Mouse (Mus musculus) liver, adult (tissue): ENCODE measurements around the gene Rcc1.
A peak's percentile ranks its signal among the peaks of the same experiment; 100 is the strongest.

ENCODE experiments used
- GATA4 ChIP-seq: IDR thresholded peaks from 2 replicates; pipeline ENCODE4 v1.6.1; 2014; ENCODE audit warnings: mild to moderate bottlenecking, low read length; ENCODE audit not compliant: insufficient replicate concordance

The Rcc1 gene

GRCm38 (mm10) chr4:132353481-132353885 lies at the start of gene Rcc1:
TSS of gene Rcc1 (minus strand) at chr4:132353605.
- TF ChIP-seq GATA4: no peak

GRCm38 (mm10) chr4:132401016-132401415 lies 47.6 kb upstream of the Rcc1 start:
- TF ChIP-seq GATA4: no peak

- TF ChIP-seq GATA4: no peak
These were observed 45.5 kb upstream of the Rcc1 start for GRCm38 (mm10) chr4:132398863-132399262.

GRCm38 (mm10) chr4:132398045-132398774 lies 44.8 kb upstream of the Rcc1 start:
- peak; percentile 45; the same call in 1 of the 2 replicates for TF ChIP-seq GATA4

- no peak for TF ChIP-seq GATA4
These were observed 43.7 kb upstream of the Rcc1 start for GRCm38 (mm10) chr4:132397120-132397519.

- TF ChIP-seq GATA4: no peak
These were observed 42.8 kb upstream of the Rcc1 start for GRCm38 (mm10) chr4:132396251-132396650.

GRCm38 (mm10) chr4:132391063-132391740 lies 37.8 kb upstream of the Rcc1 start:
- no peak for TF ChIP-seq GATA4

- no peak for TF ChIP-seq GATA4
These were observed 35.9 kb upstream of the Rcc1 start for GRCm38 (mm10) chr4:132389302-132389701.

- no peak for TF ChIP-seq GATA4
These were observed 34.2 kb upstream of the Rcc1 start for GRCm38 (mm10) chr4:132387617-132388016.

GRCm38 (mm10) chr4:132386846-132387245 lies 33.4 kb upstream of the Rcc1 start:
- TF ChIP-seq GATA4: no peak

- no peak for TF ChIP-seq GATA4
These were observed 32.5 kb upstream of the Rcc1 start for GRCm38 (mm10) chr4:132385771-132386410.

- TF ChIP-seq GATA4: no peak
These were observed 30.1 kb upstream of the Rcc1 start for GRCm38 (mm10) chr4:132383455-132383854.

- TF ChIP-seq GATA4: no peak
These were observed 28.9 kb upstream of the Rcc1 start for GRCm38 (mm10) chr4:132382296-132382695.

GRCm38 (mm10) chr4:132380965-132381616 lies 27.7 kb upstream of the Rcc1 start:
- TF ChIP-seq GATA4: no peak

- no peak for TF ChIP-seq GATA4
These were observed 20.4 kb upstream of the Rcc1 start for GRCm38 (mm10) chr4:132373820-132374219.
